Mouse (Mus musculus) CD8-positive naive resting alpha-beta T cell, adult 57 days (primary cell): ENCODE results near the gene Irgm2. TPM values are rescaled to one million over a fixed set of nuclear protein-coding genes. Genes with fewer than 3 reads are reported as not detected.

Experiments
- total RNA-seq: library from RNA; stranded (reverse); gene quantifications from one replicate; pipeline ENCODE4 v1.2.4, GENCODE M21; 2023

The Irgm2 gene
- 19.6 TPM for total RNA-seq

GRCm38 (mm10) chr11:58199229-58200037, at the start of gene Irgm2, which contains the start of gene Igtp:
Gene Irgm2 (plus strand): TSS chr11:58199618.
Gene Igtp (plus strand): TSS chr11:58199556.

DNA sequence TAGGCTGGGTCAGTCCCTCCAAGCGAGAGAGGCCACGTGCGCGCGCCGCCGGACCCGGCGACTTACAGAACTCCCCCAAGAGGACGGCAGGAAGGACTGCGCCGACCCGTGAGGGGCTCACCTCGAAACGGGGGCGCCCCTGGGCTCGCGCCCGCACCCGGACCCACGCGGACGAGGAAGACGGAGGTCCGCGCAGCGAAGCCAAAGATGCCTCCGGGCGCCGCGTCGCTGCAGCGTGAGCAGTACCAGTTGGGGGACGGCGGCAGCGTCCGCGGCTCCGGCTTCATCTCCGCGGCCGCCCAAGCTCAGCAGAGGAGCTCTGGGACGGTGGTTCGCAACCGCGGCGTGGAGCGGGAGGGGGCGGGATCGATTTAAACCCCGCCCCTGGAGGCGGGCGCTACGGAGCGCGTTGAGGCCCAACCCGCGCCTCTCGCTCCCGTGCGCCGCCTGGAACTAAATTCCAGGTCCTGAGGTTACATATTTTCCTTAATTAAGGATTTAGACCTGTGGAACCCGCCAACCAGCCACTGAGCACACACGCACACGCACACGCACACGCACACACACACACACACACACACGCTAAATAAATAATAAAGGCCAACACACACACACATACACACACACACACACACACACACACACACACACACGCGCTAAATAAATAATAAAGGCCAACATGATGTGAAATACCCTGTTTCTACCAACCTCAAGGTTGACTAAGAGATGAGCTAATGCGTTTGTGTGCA, 31.1 kb upstream of the Irgm2 start, which contains the start of gene Gemin5:
TSS of gene Gemin5 (minus strand) at position 373 of the 749 bp plus-strand sequence.

DNA sequence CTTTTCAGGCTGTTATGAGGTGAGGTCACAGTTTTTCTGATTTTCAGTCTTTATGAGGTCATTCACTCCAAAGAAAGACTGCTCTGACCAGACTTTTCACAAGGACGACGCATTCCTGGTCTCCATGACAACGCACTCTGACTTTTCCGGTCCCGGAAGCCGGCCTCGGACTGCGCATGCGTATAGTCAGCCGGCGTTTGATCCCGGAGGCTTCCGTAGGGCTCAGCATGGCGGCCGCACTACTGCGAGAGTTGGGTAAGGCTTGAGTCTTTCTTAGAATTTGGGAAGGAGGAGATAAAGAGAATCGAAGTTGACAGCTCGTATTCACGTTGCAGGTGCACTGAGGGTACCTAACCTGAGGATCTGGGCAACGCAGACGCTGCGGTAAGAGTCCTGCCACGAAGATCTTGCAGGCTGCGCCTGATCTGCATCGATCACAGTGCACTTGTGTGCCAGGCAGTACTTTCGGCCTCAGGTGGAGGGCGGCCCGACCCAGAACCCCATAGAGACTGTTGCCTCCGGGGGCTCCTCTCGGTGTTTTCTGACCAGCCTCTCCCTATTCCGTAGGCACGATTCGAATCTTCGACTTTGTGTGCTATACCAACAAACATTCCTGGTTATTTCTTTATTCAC, 27.8 kb upstream of the Irgm2 start, which contains the start of gene Mrpl22:
TSS of gene Mrpl22 (plus strand) at position 203 of the 633 bp plus-strand sequence.

Other genes with a start within 250 kb of the Irgm2 start
- 122 TPM for gene Larp1, start 190.6 kb upstream of the Irgm2 start, total RNA-seq
- not detected for gene Gm12248, start 106.5 kb upstream of the Irgm2 start, total RNA-seq
- 40.0 TPM for gene Cnot8, start 95.5 kb upstream of the Irgm2 start, total RNA-seq
- gene Gemin5, start 31.1 kb upstream of the Irgm2 start, total RNA-seq, result 20.7 TPM
- gene Mrpl22, start 28.0 kb upstream of the Irgm2 start, total RNA-seq, result 21.9 TPM
- gene Igtp, start 62 bp upstream of the Irgm2 start, total RNA-seq, result 72.1 TPM
- not detected for gene 4930438A08Rik, start 75.2 kb downstream of the Irgm2 start, total RNA-seq
- 27.5 TPM for gene Zfp692, start 107.5 kb downstream of the Irgm2 start, total RNA-seq
- 38.0 TPM for gene Zfp672, start 130.7 kb downstream of the Irgm2 start, total RNA-seq
- 26.0 TPM for gene Sh3bp5l, start 131.1 kb downstream of the Irgm2 start, total RNA-seq
- not detected for gene Lypd8, start 179.4 kb downstream of the Irgm2 start, total RNA-seq
- not detected for gene 1810065E05Rik, start 221.5 kb downstream of the Irgm2 start, total RNA-seq
- gene Gm12253, start 232.9 kb downstream of the Irgm2 start, total RNA-seq, result not detected